Mouse (Mus musculus): Measurements from ENCODE around the gene Serinc1.
A peak's percentile ranks its signal among the peaks of the same experiment; 100 is the strongest.
"Not testable (repeated sequence)": the region's sequence is repeated elsewhere in the genome, so short reads cannot be mapped to it uniquely, and the experiment has no call there.

Serinc1 gene

DNA sequence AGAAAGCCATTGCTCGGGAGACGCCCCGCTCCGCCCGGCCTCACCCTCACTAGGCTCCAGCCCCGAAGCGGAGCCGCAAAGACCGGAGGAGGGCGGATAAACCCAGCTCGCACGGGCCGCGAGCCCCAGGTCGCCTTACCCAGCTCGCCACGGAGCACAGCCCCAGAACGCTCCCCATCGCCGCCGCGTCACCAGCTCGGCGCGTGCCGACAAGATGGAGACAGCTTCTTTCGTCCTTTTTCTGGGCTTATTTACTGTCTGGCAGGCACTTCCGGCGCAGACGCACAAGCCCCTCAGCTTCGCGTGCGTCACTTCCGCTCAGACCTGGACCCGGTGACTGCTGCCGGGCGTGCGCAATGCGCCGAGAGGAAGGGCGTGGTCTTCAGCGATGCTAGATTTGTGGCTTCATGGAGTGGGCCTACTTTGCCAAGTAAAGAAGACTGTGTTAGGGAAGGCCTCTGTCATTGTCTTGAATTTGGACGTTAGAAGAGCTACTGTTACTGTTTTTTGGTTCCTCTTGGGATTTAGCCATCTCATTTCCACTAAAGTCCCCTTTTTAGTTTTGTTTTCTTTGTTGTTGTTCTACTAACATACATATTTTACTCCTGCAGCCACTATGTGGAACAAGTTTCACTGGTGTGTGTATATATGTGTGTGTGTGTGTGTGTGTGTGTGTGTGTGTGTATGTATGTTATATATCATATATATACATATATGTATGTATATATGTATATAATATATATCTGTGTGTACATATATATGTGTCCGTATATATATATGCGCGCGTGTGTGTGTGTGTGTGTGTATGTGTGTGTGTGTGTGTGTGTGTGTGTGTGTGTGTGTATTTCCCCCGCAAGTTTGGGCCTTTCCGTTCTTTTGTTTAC is at the start of gene Serinc1:
Gene Serinc1, minus strand, starts transcription at position 313 of the 884 bp plus-strand sequence.
- DNase-seq: peak; percentile 97

DNA sequence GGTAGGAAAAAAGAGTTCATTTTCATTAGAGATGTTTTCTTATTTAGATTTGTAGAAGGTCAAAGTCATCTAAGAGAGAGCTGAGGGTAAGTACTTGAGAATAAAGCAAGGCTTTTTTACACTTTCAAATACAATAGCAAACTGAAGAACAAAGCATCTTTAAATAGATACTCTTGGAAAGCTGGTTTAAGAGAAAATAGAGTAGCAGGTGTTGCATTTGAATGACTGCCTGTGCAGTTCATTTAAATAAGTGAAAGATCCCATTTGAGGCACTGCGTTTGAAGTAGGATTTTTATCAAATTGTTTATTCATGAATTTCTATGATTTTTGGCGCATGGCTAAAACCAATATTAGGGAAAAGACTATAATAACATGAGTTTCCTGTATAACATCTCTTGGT is 44.4 kb upstream of the Serinc1 start:
- DNase-seq: no peak

DNA sequence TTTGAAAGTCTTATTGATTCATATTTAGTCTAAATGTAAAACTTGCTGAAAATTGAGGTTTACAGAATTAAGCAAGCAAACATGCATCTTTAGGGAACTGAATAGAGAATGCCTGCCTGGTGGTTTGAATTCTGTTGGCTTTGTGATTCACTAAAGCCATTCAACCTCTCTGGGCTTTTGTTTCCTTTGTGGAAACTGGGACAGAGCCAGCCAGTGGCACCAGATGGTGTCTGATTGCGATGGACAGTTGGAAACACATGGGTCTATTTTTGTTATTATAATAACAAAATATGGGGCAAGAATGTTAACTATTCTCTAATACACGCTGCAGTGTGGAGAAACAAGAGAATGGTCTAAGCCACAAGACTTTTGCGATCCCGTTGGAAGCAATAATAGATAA is 39.8 kb upstream of the Serinc1 start:
- no peak for DNase-seq

DNA sequence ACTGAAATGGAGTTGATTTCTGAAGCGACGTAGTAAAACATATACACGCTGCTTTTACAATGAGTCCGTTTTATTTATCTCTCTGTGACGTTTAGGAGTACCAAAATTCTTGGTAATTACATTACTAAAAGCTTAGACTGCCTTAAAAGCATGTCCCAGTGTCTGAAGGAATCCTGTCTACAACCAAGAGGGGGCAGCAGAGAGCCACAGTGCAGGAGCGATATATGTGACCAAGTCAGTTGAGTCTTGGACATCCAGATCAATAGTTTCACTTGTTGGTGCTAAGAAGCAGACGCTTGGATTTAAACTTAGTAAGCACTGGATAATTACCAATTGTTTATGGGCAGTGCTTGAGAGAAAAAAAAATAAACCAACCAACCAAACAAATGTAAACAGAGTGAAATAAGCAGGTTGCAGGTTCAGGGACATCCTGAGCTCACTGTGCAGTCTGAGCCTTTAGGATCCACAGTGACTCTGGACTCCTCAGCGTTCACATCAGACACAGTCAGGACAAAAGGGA is 38.9 kb upstream of the Serinc1 start:
- DNase-seq: peak; percentile 73

DNA sequence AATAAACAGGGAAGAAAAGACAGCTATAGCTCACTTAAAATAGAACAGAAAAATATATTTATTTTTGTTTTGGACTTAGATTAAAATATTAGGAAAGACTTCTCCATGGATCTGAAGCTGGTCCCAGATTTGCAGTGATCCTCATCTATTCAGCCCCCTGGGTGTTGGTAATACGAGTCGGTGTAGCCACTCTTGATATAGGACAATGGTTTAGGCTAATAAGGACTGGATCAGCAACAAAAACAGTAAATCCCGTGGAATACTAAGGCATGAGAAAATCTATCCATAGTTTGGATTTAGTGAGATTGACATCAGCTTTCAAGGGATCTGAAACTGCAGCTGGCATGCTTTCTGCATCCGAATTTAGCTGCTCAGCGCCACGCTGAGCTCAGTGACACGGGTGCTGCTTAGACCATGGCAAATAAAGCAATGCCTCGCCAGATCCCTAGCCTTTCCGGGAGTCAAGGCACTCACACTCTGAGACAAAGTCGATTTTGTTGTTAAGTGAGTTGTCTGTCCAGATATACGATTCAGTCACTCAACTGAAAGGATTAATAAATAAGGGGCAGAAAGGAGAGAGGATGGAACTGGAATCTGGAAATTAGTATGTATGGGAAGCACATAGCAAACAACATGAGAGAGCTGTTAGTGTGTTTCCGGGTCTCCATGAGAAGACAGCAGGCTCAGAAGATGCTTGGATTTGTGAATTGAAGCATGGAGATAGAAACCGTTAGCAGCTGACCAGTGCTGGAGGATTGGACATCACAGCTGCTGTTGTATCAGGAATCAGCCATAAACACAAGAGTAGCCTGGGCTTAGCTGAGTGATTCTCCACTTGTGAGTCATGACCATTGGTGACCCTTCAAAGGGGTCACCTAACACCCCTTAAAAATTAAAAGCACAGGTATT is 36.9 kb upstream of the Serinc1 start:
- DNase-seq: no peak

DNA sequence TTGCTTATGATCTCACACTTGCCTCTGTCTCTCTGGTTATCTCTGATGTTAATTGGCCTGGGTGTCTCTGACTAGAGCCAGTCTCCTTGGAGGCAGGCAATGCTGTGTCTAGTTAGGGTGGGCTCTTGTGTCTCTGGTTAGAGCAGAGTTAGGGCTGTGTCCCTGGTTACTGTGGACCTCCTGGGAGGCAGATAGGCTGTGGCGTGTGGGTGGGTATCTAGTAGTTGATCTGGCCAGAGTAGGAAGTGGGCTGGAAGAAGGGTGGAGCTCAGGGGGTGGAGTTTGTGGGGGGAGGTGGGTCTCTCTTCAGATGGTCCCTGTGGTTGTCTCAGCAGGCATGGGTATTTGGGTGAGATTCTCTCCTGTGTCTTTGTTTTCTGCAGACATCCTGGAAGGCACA is 33.9 kb upstream of the Serinc1 start:
- no peak for DNase-seq

DNA sequence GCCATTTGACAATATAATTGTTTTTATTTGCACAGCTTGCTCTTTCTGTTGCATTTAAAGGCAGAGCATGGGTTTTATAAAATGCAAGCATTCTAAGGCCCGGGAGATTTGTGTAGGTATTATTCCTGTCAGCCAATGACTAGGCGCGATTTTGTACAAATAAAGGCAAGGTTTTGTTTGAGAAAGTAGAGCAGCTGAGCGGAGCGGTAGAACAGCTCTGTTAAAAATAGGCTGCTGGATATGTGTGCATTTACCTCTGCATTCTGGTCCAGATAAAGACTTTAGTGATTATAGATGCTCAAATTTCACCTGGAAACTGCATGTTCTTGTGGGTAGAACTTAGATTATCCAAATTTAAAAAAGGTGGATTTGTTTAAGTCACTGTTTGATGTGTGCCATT is 25.3 kb upstream of the Serinc1 start:
- DNase-seq: no peak

DNA sequence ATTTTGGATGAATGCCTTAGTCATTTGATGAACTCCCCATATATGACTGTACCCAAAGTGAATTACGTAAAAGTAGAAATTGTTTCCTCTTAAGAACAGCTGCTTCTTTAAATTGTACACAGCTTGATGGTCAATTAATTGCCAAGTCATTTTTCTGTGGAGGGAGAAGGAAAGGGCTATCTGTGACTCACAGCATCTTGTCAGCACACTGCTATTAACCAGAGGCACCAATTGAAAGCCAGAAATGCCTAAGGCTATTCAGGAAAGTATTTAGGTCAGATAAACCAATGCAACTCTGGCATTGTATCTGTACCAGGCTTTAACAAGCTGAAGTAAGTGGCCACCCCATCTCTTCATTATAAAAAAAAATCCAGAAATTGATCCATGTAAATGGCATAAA is 21.4 kb upstream of the Serinc1 start:
- no peak for DNase-seq

DNA sequence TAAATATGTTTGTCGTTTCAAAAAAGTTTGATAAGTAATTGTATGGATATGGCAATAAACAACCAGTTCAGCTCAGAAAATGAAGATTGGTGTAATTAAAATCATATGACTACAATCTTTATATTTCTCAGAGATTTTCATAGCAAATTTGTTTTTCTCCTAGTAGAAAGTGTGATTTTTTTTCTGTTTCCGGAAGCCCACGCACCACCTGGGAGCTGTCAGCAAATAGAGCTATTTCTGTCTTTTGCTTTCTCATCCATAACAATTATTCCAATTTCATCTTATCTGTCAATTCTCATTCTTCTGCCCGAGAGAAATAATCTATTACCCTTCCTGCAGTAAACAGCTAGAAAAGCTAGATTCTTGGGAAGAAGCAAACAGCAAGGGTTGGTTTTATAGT is 17.3 kb upstream of the Serinc1 start:
- DNase-seq: no peak

DNA sequence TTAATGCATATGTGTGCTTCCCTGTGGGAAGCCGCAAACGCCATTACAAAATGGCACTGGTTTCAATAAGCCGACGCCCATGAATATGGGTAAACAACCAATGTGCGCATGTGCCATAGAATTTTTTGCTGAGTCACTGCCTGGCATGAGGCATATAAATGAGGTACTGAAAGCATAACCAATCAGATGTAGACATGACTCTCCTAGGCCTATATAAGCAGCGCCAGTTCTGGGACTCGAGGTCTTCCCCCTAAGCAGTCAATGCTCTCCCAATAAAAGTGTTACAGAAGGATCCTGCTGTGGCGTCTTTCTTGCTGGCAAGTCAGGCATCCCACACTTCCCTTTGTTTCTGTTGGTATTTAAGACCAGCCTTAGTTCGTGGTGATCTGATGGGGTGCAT is 11.6 kb upstream of the Serinc1 start:
- DNase-seq: not testable (repeated sequence)

DNA sequence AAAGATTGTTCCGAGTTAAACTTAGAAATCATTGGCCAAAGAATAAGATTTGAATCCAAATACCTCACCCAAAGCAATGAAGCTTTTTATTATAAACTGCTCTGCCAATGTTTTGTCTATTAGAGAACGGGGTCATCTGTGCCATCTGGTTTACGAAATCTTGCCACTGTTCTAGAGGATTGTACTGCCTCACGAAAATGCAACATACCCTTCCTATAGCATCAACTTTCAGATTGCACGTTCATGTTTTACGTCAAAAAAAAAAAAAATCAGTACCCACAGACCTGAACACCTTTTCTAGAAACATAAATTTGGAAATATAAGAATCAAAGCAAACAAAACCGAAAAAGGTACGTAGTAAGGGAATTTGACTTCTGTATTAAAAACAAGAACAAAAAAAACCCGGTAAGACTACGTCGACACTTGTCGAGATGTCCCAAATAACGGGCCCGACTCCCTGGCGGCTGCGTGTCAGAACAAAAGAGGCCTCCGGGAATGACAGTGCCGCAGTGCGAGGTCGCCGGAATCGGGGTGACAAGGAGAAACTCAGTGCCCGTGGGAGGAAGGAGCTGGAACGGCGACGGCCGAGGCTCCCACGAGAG is 613 bp downstream of the Serinc1 start:
- no peak for DNase-seq

DNA sequence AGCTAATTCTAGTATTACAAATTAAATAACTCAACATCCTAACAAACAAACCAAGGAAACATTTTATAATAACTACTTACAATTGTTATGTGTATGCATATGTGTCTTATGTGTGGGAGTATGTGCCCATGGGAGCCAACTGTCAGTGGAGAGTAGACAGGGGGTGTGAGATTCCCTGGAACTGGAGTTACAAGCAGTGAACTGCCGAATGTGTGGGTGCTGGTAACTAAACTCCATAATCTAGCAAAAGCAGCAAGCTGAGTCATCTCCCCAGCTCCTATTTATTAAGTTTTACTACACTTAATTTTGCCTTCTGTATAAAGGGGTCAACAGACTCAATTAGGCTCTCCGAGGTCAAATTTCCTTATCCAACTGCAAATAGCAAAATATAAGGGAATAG is 1.3 kb downstream of the Serinc1 start:
- DNase-seq: no peak

DNA sequence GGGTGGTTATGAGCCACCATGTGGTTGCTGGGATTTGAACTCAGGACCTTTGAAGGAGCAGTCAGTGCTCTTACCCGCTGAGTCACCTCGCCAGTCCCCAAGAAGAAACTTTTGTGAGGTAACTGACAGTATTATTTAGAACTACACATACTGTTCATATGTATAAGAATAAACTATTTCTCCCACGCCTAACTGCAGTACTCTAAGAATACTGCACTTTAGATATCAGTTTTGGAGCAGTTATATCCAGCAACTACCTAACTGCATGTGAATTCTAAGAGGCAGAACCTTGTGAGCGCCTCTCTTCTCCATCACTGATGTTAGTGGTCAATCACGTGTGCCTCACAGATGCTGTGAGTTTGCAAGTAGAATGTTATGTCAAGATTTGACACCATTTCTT is 5.9 kb downstream of the Serinc1 start:
- DNase-seq: no peak

DNA sequence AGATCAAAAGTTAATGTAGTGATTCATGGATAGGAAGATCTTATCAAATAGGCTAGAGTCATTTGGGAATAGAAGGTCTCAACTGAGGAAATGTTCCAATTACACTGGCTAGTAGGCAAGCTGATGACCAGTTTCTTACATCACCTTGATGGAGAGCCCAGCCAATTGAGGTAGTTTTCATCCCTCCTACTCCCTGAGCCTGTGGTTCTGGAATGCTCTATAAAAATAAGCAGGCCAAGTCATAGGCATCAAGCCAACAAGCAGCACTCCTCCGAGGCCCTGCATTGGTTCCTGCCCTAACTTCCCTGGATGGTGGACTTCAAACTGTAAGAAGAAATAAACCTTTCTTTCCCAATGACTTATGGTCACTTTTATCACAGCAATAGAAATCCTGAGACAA is 17.1 kb downstream of the Serinc1 start:
- DNase-seq: no peak

DNA sequence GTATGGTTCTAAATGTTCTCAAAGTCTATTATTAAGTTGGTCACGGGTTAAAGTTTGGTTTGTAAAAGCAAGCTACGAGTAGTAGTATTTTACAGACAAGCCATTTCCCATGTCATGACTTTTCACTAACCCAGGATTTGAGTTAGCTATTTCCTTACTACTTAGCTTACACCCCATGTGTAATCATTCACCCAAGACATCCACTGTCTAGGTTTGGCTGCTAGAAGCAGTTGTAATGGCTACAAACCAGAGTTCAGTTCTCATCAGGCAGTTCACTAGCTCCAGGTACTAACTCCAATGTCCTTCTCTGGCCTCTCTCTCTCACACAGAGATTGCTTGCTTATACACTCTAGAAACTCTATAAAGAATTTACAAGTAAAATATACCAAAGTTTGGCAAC is 17.7 kb downstream of the Serinc1 start:
- DNase-seq: no peak

DNA sequence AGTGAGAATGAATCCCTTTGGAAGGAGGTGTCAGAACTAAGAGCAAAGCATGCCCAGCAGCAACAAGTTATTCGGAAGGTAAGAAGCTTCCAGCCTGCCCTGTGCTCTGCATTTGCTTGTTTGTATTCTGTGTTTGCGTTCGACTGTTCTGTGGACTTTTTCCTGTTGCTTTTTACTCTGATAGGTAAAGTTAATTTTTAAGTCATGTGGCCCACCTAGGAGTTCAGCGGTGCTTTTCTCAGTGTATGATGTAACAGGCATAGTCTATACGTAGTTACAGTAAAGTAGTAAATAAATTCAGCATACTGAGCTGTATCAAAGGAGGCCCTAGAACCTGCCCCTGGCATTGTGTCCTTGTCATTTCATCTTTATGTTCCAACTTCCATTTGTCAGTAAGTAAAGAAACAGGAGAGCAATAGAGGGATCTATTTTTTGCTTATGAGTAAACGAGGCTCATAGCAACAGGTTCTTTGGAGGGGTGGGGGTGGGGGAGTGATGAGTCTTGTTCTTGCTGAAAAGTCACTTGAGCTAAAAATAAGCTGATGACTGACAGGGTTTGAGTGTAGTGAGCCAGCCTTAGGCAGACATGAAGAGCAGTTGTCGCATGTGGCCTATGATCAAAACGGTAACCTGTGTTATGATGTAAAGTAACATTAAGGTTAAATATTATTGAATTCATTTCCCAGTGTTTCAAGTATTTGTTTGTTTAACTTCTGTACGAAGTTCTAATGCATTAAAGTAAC is 32.7 kb downstream of the Serinc1 start:
- no peak for DNase-seq

DNA sequence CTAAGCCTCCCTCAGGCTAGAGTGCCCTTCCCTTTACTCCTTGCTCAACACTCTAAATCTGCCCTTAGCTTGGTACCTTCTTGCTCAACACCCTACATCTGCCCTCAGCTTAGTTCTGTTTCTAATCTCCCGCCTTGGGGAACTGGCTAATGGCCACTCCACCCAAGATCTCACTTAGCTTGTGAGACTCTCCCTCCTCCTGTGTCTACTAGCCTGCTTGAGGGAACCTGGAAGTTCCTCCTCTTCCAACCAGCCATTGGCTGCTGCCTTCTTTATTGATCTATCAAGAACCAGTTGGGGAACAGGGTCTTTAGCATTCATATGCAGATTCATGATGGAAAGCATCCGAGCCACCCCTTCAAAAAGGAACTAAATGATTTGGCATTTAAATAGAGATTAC is 40.3 kb downstream of the Serinc1 start:
- no peak for DNase-seq

DNA sequence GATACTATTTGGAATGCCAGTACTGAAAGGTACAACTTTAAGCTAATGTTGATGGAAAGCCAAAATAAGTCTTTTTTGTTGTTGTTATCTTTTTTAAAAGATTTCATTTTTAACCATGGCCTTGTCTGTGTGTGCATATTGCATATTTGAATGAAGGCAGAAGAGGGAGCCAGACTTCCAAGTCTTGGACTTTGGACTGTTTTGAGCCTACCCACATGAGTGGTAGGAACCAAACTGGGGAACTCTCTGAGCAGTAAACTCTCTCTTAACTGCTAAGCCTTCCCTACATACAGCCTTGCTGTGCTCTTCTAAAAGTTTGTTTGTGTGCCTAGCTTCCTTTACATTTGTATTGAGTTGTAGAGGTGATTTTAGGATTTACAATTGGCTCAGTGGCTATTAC is 43.7 kb downstream of the Serinc1 start:
- no peak for DNase-seq

DNA sequence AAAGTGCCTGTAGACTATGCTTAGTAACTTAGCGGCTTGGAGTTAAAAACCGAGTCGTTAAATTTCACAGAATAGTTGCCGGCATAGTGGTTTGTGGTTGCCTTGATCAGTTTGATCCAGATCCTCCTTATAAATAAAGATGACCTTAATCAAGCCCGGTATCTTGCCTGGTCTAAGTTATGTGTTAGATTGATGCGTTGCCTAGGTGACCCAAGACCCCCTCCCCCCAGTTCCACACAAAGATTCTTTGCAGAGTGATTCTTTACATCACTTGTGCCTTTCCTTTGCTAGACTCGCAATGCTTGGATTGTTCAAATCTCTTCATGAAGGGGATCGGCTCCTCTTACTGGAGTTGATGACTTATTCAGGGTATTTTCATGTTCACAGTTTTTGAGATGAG is 45.1 kb downstream of the Serinc1 start:
- peak; percentile 13 for DNase-seq

DNA sequence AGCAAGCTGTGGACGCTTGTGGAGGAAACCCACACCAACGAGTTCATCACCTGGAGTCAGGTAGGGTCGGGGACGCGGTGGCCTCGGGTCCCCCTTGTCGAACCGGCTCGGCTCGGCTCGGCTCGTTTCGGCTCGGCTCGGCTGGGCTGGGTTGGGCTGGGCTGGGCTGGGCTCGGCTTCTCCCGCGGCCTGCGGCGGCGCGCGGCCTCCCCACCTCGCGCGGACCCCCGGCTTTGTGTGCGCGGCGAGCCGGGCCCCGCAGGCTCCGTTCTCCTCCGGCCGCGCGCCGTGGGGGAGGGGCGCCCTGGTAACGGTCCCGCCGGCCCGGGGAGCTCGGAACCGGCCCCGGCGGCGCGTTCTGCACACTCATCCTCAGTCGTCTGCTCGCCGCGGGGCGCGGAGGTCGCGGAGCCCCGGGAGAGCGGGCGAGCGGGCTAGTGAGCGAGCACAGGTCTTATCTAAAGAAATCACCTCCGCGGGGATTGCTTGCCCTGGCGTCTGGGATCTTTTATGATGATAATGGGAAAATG is 45.7 kb downstream of the Serinc1 start:
- peak; percentile 89 for DNase-seq

DNA sequence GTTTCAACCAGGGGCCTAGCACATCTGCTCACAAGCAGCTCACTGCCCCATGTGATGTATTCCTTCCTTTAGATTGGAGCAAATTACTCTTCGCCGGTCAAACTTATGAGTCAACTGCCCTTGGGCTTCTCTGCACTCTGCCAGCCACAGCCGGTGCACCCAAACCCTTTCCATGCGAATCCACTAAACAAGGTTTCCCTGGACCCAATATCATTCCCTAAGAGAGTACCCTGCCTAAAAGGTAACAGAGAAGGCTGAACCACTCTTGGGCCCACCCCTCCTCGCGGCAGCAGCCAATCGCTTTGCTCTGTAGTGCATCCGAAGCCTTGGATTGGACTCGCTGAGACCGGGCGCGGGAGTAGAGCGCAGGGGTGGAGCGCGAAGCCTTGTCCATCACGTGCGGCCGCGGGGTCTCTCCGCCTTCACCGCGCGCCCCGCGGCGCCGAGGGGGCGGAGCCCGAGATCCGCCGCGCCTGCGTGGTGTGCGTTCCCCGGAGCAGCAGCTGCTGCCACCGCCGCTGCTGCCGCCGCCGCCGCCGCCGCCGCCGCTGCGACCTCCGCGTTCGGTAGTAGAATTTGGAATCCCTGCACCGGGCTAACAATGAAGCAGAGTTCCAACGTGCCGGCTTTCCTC is 46.3 kb downstream of the Serinc1 start, which contains the start of gene Hsf2:
Gene Hsf2, plus strand, starts transcription at position 478 of the 634 bp plus-strand sequence.
- peak; percentile 97 for DNase-seq

DNA sequence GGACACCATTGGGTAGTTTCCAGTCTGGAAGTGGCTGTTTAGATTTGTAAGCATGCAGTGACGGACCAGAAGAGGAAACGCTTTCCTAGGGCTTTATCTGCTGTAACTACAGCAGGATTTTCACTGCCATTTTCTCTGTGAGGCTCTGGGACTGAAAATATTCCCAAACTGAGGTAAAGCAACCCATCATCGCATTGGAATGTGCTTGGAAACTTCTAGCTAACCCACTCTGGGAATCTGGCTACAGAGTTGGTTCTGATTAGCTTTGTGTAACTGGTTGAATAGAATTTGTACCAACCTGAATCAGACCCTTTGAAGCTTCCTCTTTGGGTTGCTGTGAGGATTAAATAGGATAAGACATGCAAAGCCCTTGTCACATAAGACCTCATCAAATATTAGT is 47.6 kb downstream of the Serinc1 start:
- DNase-seq: no peak

Data from kidney, postnatal 10 days (tissue).